Mouse (Mus musculus) embryonic facial prominence, embryonic 13.5 days (tissue): ENCODE data around the gene Atf6. TPM values are rescaled to one million over a fixed set of nuclear protein-coding genes. Genes with fewer than 3 reads are reported as not detected.

Experiments
- ATAC-seq: fragments of 200-750 bp; cut with Nextera tagmentation; 2 replicates; pipeline ENCODE4 v1.8.0; 2017; ENCODE audit warnings: low read depth; ENCODE audit not compliant: insufficient number of reproducible peaks, insufficient read depth, low FRiP score, low TSS enrichment
- H3K27ac ChIP-seq: fragments of 300-500 bp; sonication (generic); 2 replicates; pipeline ENCODE4 v1.5.1; 2015; ENCODE audit warnings: moderate library complexity, mild to moderate bottlenecking, inconsistent platforms
- H3K27me3 ChIP-seq: fragments of 300-500 bp; sonication (generic); 2 replicates; pipeline ENCODE4 v1.6.1; 2015; ENCODE audit warnings: mild to moderate bottlenecking, inconsistent platforms
- H3K36me3 ChIP-seq: fragments of 300-500 bp; sonication (generic); 2 replicates; pipeline ENCODE4 v1.6.1; 2015; ENCODE audit warnings: mild to moderate bottlenecking, inconsistent platforms
- H3K4me1 ChIP-seq: fragments of 300-500 bp; sonication (generic); 2 replicates; pipeline ENCODE4 v1.6.1; 2015; ENCODE audit warnings: inconsistent platforms
- H3K4me2 ChIP-seq: fragments of 300-500 bp; sonication (generic); 2 replicates; pipeline ENCODE4 v1.6.1; 2015; ENCODE audit warnings: moderate library complexity, mild to moderate bottlenecking, inconsistent platforms
- H3K4me3 ChIP-seq: fragments of 300-500 bp; sonication (generic); 2 replicates; pipeline ENCODE4 v1.5.1; 2015; ENCODE audit warnings: mild to moderate bottlenecking, inconsistent platforms
- H3K9ac ChIP-seq: fragments of 300-500 bp; sonication (generic); 2 replicates; pipeline ENCODE4 v1.6.1; 2015; ENCODE audit warnings: mild to moderate bottlenecking, inconsistent platforms
- H3K9me3 ChIP-seq: fragments of 300-500 bp; sonication (generic); 2 replicates; pipeline ENCODE4 v1.6.1; 2016; ENCODE audit warnings: inconsistent platforms
- WGBS: fragments of 180-500 bp; shearing (Covaris S2); methylation state at CpG from one replicate; pipeline ENCODE4 v1.1.7; 2015; ENCODE audit warnings: mixed read lengths; 5-methylcytosine and 5-hydroxymethylcytosine counted together
- polyA plus RNA-seq: library from polyadenylated mRNA; unstranded; fragments of >200 nt; fragmentation: Nextera tagmentation; extraction: Ambion mirVana; gene quantifications from 2 replicates; pipeline ENCODE4 v1.2.1, GENCODE M21; 2015

Atf6 gene
- polyA plus RNA-seq, 1 experiment from 2014 or later, result 7.3 TPM

DNA sequence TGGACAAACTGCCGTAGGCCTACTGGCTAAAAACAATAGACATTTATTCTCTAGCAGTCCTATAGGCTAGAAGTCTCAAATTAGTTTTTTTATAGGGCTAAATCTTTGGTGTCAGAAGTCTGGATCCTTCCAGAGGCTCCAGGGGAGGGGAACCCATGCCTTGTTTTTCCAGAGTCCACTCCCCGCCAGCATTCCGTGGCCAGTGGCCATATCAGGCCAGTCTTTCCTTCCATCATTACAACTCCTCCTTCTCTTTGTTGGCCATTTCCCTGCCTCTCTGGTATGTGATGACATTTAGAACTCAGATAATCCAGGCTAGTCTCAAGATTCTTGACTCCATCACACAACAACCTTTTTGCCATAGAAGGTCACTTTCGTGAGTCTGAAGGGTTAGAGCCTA lies 189.9 kb downstream of the Atf6 start:
- WGBS, result 90% methylated on average over 4 of the region's 4 CpGs
- Histone ChIP-seq H3K27me3 (no peaks in the 10 kb centered on the region), H3K36me3 (peaks cover 14% of the 10 kb centered on the region), H3K4me2 (no peak overlapping the region), H3K9me3 (no peaks in the 10 kb centered on the region), H3K4me1 (no peaks in the 10 kb centered on the region), H3K27ac (no peak overlapping the region), H3K4me3 (no peak overlapping the region), H3K9ac (no peak overlapping the region)
- ATAC-seq, result no peak

DNA sequence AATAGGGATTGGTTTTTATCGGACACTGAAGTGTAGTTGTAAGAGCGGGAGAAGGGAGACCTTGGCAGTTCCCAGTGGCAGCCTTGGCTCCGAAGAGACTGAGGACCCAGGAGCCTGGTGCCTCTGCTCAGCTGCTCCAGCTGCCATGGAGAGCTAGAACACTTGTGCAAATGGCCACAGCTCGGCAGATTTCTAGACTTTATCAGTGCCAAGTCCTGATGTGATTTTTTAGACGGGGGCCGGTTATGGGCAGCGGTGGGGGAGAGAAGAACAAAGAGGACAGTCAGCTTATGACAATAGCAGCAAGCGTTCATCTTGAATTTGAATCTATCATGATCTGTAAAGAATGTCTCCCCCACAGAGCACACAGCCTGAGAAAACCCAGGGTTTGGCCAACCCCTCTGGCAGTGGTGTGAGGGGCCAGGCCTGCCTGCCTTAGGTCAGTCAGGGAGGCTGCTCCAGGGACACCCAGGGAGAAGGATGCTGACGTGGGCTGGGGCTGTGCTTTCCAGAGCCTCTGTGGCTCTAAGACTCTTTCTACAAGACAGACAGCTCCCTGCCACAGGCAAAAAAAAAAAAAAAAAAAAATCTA lies 193.3 kb downstream of the Atf6 start:
- H3K9me3 ChIP-seq, result no peaks in the 10 kb centered on the region
- H3K9ac ChIP-seq, result no peak overlapping the region
- H3K4me3 ChIP-seq, result no peak overlapping the region
- H3K27me3 ChIP-seq, result no peaks in the 10 kb centered on the region
- ATAC-seq, result no peak
- H3K4me1 ChIP-seq, result no peaks in the 10 kb centered on the region
- peaks cover 14% of the 10 kb centered on the region for H3K36me3 ChIP-seq
- H3K27ac ChIP-seq, result no peak overlapping the region
- H3K4me2 ChIP-seq, result no peak overlapping the region
- 86% methylated on average over 9 of the region's 9 CpGs for WGBS

DNA sequence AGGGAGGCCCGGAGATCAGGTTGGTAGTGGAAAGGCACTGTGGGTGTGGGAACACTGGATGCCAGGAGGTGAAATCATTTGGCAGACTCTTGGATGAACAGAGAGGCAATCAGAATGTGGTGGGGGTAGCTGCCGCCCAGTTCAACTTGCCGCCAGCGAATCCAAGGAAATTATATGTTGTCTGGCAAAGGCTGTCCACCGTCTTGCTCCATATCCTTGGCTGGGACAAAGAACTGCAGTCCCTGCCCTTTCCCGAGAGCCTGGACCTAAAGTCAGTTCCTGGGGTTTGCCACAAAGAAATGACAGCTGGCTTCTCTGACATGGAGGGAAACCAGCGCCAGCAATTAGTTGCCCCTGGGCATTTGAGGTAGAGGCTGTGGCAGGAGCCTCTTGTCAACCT lies 202.4 kb downstream of the Atf6 start:
- H3K36me3 ChIP-seq, result peaks cover 26% of the 10 kb centered on the region
- no peak overlapping the region for H3K4me3 ChIP-seq
- H3K4me1 ChIP-seq, result 0 out of 2 replicates have a peak, but pooled peaks cover 8% of the 10 kb centered on the region
- WGBS, result 73% methylated on average over 7 of the region's 7 CpGs
- no peaks in the 10 kb centered on the region for H3K9me3 ChIP-seq
- no peaks in the 10 kb centered on the region for H3K27me3 ChIP-seq
- no peak overlapping the region for H3K9ac ChIP-seq
- no peak for ATAC-seq
- no peak overlapping the region for H3K4me2 ChIP-seq
- H3K27ac ChIP-seq, result 0 out of 2 replicates have a peak overlapping the region, but pooled peaks have one; percentile 53

DNA sequence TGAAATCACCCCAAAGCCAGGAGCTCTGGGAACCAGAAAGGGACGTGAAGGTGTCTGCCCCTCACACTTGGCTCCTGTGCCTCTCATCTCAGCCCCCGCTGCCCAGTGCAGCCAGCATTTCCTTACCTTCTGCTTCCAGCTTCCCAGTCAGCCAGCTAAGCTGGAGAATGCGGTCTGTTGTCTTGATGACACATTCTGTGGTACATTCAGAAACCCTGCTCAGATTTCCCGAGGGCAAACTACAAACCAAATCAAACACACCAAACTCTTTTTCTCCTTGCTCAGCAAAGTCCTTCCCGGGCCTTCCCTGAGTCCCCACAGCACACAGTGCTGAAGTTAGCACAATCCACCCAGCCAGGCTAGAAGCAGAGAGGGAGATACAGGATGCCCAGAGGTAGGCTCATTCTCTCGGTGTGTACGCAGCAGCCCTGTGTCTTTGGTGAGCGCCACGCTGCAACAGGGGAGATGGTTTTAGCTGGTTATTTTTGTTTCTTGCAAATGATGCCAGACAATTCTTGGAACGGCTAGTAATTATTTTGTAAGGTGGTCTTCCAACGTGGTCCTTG lies 202.9 kb downstream of the Atf6 start:
- Histone ChIP-seq H3K9ac (no peak overlapping the region), H3K27me3 (no peaks in the 10 kb centered on the region), H3K36me3 (peaks cover 21% of the 10 kb centered on the region), H3K4me1 (0 out of 2 replicates have a peak, but pooled peaks cover 8% of the 10 kb centered on the region), H3K4me2 (no peak overlapping the region), H3K27ac (peak overlapping the region; percentile 53; the same call in 1 of the 2 replicates), H3K4me3 (no peak overlapping the region), H3K9me3 (no peaks in the 10 kb centered on the region)
- no peak for ATAC-seq
- WGBS, result 63% methylated on average over 11 of the region's 11 CpGs

DNA sequence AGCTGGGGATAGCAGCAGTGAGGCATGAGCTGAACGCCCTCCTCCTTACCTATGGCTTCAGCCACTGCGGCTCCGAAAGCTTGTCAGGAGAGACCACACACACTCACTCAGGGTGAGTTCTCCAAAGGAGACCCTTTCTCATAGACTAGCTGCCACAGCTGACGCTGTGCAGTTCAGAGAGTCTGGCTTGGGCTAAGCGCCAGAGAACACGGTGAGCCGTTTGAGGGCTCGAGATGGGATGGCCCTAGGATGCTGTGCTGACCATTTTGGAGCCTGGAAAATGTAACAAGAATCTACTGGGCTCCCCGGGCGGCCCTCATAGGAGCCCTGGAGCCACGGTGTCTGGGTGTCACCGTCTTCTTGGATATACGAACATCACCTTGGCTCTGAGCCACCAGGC lies 208.3 kb downstream of the Atf6 start:
- Histone ChIP-seq H3K9ac (no peak overlapping the region), H3K27me3 (no peaks in the 10 kb centered on the region), H3K4me3 (no peak overlapping the region), H3K9me3 (no peaks in the 10 kb centered on the region), H3K4me2 (no peak overlapping the region), H3K27ac (no peak overlapping the region), H3K36me3 (0 out of 2 replicates have a peak, but pooled peaks cover 8% of the 10 kb centered on the region), H3K4me1 (peaks cover 8% of the 10 kb centered on the region)
- WGBS, result 80% methylated on average over 13 of the region's 13 CpGs
- no peak for ATAC-seq

DNA sequence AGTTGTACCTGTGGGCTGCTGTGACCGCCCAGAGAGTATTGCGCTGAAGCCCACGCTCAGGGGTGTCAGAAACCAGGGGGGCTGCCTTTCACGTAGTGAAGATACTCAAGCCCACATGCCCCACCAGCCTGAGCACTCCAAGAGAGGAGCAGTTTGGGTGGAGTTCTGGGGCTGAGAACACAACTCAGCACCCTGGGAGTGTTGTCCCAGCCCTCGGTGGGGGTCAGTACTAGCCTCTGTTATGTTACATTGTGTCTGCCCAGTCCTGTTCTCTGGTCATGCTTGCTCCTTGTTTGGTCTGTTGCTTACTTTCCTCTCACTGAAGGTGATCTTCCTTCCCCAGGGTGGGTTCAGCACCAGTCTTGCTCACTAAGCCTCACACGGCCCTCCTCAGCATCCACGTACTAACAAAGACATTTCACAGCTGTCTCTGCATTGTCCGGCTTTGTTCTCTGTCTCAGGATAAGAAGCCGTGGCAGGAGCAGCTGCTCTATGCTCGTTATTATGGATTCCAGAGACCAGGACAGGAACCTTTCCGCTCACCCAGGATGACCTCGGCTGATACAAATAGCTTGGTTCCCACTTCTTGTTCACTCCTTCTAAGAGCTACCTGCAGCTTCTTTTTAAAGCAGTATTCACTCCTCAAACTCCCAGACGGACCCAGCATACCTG lies 209.8 kb downstream of the Atf6 start:
- no peaks in the 10 kb centered on the region for H3K9me3 ChIP-seq
- H3K4me2 ChIP-seq, result no peak overlapping the region
- no peaks in the 10 kb centered on the region for H3K27me3 ChIP-seq
- no peak overlapping the region for H3K27ac ChIP-seq
- 73% methylated on average over 13 of the region's 13 CpGs for WGBS
- H3K4me3 ChIP-seq, result no peak overlapping the region
- H3K9ac ChIP-seq, result no peak overlapping the region
- no peak for ATAC-seq
- H3K4me1 ChIP-seq, result peaks cover 8% of the 10 kb centered on the region
- H3K36me3 ChIP-seq, result 0 out of 2 replicates have a peak, but pooled peaks cover 3% of the 10 kb centered on the region

DNA sequence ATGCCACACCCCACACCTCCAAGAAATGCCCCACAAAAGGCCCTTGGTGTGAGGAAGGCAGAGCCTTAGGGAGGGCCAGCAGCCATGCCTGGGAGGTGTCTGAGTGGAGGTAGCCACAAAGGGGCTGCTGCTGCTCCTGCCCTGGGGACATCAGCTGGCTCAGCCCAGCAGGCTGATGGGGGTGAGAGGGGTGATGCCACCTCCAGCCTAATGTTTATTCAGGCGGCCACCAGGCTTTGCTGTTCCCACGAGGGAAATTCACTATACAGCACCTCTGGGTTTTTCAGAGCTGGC lies 210.4 kb downstream of the Atf6 start:
- 54% methylated on average over 2 of the region's 2 CpGs for WGBS
- no peak overlapping the region for H3K4me3 ChIP-seq
- H3K9ac ChIP-seq, result no peak overlapping the region

DNA sequence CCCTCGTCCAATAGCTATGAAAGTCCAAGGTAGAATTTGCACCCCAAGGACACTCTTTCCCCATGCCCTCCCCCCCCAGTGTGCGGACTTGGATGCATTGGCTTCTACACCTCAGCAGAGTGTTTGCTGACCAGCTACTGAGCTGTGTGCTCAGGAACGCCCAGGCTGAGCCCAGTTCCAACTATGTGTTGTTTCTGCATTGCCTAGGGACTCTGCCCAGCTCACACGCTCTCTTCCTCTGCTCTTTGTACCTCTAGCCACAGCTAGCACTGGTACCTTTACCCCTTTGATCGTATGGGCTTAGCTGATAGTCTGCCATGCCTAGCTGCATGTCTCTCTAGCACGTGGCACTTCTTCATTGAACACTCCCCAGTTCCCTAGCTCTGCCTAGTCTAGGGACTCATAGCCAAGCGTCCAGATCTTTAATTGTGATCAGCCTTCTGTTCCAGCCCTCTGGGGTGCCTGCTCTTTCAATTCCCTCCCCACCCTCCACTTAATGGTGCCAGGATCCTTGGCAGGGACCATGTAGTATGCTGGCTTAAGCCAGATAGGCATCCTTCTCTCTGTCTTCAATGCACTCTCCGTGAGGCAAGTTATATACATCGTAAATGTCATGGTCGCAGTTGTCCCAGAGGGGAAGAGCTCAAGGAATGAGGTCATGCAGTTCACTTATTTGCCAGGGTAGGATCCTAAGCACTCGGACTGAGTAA lies 210.9 kb downstream of the Atf6 start:
- H3K4me3 ChIP-seq, result no peak overlapping the region
- ATAC-seq, result no peak
- no peak overlapping the region for H3K4me2 ChIP-seq
- no peaks in the 10 kb centered on the region for H3K9me3 ChIP-seq
- 80% methylated on average over 11 of the region's 11 CpGs for WGBS
- H3K27ac ChIP-seq, result no peak overlapping the region
- no peaks in the 10 kb centered on the region for H3K27me3 ChIP-seq
- H3K4me1 ChIP-seq, result peaks cover 13% of the 10 kb centered on the region
- H3K9ac ChIP-seq, result no peak overlapping the region
- no peaks in the 10 kb centered on the region for H3K36me3 ChIP-seq

More for the DNA sequence above, 210.4 kb downstream of the Atf6 start:
- no peak overlapping the region for H3K4me2 ChIP-seq
- H3K4me1 ChIP-seq, result peaks cover 8% of the 10 kb centered on the region
- H3K27ac ChIP-seq, result no peak overlapping the region
- no peak for ATAC-seq
- H3K27me3 ChIP-seq, result no peaks in the 10 kb centered on the region
- H3K36me3 ChIP-seq, result no peaks in the 10 kb centered on the region
- no peaks in the 10 kb centered on the region for H3K9me3 ChIP-seq

DNA sequence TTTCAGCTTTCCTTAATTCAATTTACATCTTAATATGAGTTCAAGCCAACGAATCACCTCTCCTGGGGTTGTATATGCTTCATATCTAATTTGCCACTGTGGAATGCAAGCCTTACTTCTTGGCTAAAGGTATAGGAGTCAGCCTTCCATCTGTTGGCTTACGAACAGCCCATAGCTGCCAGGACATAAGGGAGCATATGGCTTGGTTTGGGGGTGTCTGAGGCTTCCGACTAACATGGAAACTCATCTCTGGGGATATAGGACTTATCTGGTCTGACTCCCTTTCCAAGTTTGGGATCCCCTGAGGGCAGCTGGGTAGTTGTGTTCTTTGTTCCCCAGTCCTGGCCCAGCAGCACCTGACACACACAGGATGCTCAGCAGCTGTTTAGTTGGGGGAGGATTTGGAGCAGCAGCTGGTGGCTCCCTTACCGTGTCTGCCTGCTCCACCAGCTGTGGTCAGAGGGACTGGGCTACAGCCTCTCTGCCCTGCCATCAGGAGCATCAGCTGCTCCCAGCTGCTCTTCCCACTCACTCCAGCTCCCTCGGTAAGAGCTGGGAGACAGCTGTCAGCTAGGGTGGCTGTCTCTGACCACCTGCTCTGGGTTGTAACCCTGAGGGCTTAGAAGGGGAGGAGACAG lies 212.2 kb downstream of the Atf6 start:
- Histone ChIP-seq H3K9ac (no peak overlapping the region), H3K4me2 (no peak overlapping the region), H3K9me3 (no peaks in the 10 kb centered on the region), H3K4me1 (peaks cover 13% of the 10 kb centered on the region), H3K4me3 (no peak overlapping the region), H3K36me3 (no peaks in the 10 kb centered on the region), H3K27ac (no peak overlapping the region), H3K27me3 (no peaks in the 10 kb centered on the region)
- ATAC-seq, result no peak
- WGBS, result 40% methylated on average over 5 of the region's 5 CpGs
